Mouse (Mus musculus) embryonic facial prominence, embryonic 12.5 days (tissue): ENCODE results near the gene Vwa2. TPM values are rescaled to one million over a fixed set of nuclear protein-coding genes. Genes with fewer than 3 reads are reported as not detected.

Experiments used
- ATAC-seq: fragments of 200-750 bp; cut with Nextera tagmentation; 2 replicates; pipeline ENCODE4 v1.8.0; 2017; ENCODE audit not compliant: insufficient number of reproducible peaks, insufficient read depth, low FRiP score, low TSS enrichment
- H3K27ac ChIP-seq: fragments of 300-500 bp; sonication (generic); 2 replicates; pipeline ENCODE4 v1.5.1; 2016; ENCODE audit warnings: mild to moderate bottlenecking
- H3K27me3 ChIP-seq: fragments of 300-500 bp; sonication (generic); 2 replicates; pipeline ENCODE4 v1.6.1; 2016; ENCODE audit warnings: mild to moderate bottlenecking, moderate library complexity
- H3K36me3 ChIP-seq: fragments of 300-500 bp; sonication (generic); 2 replicates; pipeline ENCODE4 v1.6.1; 2016; ENCODE audit warnings: mild to moderate bottlenecking
- H3K4me1 ChIP-seq: fragments of 300-500 bp; sonication (generic); 2 replicates; pipeline ENCODE4 v1.6.1; 2016
- H3K4me2 ChIP-seq: fragments of 300-500 bp; sonication (generic); replicated peaks from 2 replicates; pipeline ENCODE4 v1.6.1; 2016; ENCODE audit warnings: mild to moderate bottlenecking, moderate library complexity
- H3K4me3 ChIP-seq: fragments of 300-500 bp; sonication (generic); 2 replicates; pipeline ENCODE4 v1.5.1; 2016; ENCODE audit warnings: mild to moderate bottlenecking
- H3K9ac ChIP-seq: fragments of 300-500 bp; sonication (generic); 2 replicates; pipeline ENCODE4 v1.6.1; 2016; ENCODE audit warnings: mild to moderate bottlenecking, moderate library complexity
- H3K9me3 ChIP-seq: fragments of 300-500 bp; sonication (generic); 2 replicates; pipeline ENCODE4 v1.6.1; 2016; ENCODE audit warnings: mild to moderate bottlenecking, moderate library complexity
- WGBS: fragments of 180-500 bp; shearing (Covaris S2); methylation state at CpG from one replicate; pipeline ENCODE4 v1.1.7; 2016; 5-methylcytosine and 5-hydroxymethylcytosine counted together
- polyA plus RNA-seq: library from polyadenylated mRNA; unstranded; fragments of >200 nt; fragmentation: Nextera tagmentation; extraction: Ambion mirVana; gene quantifications from 2 replicates; pipeline ENCODE4 v1.2.1, GENCODE M21; 2016

Vwa2 gene
- polyA plus RNA-seq, 1 experiment from 2014 or later, result 6.1 TPM

DNA sequence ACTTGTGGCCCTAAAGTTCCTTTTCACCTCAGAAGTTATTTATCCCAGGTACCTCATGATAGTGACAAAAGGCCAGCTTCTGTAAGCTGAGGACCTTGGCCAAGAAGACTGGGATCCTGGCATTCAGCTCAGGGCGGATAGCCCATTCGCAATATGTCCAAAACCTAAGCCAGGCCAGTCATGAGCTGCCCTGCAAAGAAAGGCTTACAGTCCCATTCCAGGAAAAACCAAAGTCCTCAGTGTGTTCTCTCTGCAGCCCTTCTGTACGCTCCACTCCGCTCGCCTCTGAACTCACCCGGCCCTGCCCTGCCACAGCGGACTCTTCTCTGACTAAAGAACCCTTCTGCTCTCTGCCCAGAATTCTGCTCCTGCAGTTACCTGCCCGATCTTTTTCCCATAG is 62.2 kb downstream of the Vwa2 start:
- H3K36me3 ChIP-seq, result no peaks in the 10 kb centered on the region
- H3K27me3 ChIP-seq, result no peaks in the 10 kb centered on the region
- ATAC-seq, result no peak
- no peaks in the 10 kb centered on the region for H3K4me1 ChIP-seq
- 90% methylated on average over 8 of the region's 8 CpGs for WGBS
- no peak overlapping the region for H3K4me2 ChIP-seq
- H3K9ac ChIP-seq, result no peak overlapping the region
- H3K27ac ChIP-seq, result no peak overlapping the region
- H3K9me3 ChIP-seq, result no peaks in the 10 kb centered on the region
- no peak overlapping the region for H3K4me3 ChIP-seq

DNA sequence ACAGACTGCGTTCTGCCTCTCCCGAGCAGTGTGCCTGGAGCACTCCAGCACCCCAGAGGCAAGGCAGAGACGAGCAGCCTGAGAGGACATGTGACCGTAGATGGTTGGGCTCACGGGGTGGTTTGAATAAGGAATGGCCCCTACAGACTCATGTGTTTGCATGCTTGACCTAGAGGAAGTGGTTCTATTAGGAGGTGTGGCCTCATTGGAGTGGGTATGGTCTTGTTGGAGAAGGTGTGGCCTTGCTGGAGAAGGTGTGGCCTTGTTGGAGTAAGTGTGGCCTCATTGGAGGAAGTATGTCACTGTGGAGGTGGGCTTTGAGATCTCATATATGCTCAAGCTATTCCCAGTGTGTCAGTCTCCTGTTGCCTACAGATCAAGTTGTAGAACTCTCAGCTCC is 63.9 kb downstream of the Vwa2 start:
- H3K9ac ChIP-seq, result no peak overlapping the region
- 88% methylated on average over 5 of the region's 5 CpGs for WGBS
- no peaks in the 10 kb centered on the region for H3K27me3 ChIP-seq
- H3K9me3 ChIP-seq, result no peaks in the 10 kb centered on the region
- H3K4me3 ChIP-seq, result no peak overlapping the region
- H3K36me3 ChIP-seq, result no peaks in the 10 kb centered on the region
- 0 out of 2 replicates have a peak, but pooled peaks have one; percentile 18 for ATAC-seq
- no peak overlapping the region for H3K4me2 ChIP-seq
- H3K4me1 ChIP-seq, result no peaks in the 10 kb centered on the region
- H3K27ac ChIP-seq, result no peak overlapping the region

DNA sequence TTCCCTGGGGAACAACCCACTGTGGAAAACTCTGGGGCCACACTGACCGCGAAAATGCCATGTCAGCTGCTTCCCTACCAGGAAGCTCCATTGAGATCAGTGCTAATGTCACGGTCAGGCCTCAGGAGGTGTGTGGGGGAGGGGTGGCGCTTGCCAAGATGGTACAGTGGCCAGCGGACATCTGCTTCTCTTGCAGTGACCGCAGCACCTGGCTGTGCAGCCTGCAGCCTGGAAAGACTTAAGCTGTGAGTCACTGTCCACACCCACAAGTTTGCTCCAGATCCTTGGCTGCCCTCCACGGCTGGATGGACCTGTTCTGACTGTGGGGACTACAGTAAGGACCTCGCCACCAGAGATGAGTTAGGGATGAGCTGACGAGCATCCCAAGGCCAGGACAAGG is 65.8 kb downstream of the Vwa2 start:
- Histone ChIP-seq H3K9ac (no peak overlapping the region), H3K9me3 (no peaks in the 10 kb centered on the region), H3K4me3 (no peak overlapping the region), H3K36me3 (no peaks in the 10 kb centered on the region), H3K4me1 (no peaks in the 10 kb centered on the region), H3K27me3 (no peaks in the 10 kb centered on the region), H3K4me2 (no peak overlapping the region), H3K27ac (no peak overlapping the region)
- WGBS, result 76% methylated on average over 9 of the region's 9 CpGs
- ATAC-seq, result no peak

DNA sequence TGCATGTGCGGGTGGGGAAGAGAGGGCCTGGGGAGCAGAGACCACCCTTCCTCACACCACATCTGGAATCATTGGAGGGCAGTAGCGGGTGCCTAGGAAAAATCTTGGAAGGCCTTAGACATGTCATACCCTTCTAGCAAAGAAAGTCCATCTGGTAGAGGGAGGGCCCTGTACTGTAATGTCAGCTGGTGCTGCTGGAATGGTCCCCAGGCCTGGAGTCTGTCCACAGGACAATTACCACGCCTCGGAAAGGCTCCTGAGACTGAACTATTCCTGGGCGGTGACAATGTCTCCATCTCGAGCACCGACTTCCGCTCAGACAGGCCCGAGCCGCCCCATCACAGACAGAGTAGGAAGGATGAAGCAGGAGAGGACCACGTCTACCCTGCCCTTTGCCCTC is 66.5 kb downstream of the Vwa2 start:
- ATAC-seq, result no peak
- H3K36me3 ChIP-seq, result no peaks in the 10 kb centered on the region
- H3K4me3 ChIP-seq, result no peak overlapping the region
- 91% methylated on average over 11 of the region's 11 CpGs for WGBS
- no peaks in the 10 kb centered on the region for H3K27me3 ChIP-seq
- H3K4me2 ChIP-seq, result no peak overlapping the region
- H3K27ac ChIP-seq, result no peak overlapping the region
- no peaks in the 10 kb centered on the region for H3K4me1 ChIP-seq
- H3K9me3 ChIP-seq, result no peaks in the 10 kb centered on the region
- H3K9ac ChIP-seq, result no peak overlapping the region

DNA sequence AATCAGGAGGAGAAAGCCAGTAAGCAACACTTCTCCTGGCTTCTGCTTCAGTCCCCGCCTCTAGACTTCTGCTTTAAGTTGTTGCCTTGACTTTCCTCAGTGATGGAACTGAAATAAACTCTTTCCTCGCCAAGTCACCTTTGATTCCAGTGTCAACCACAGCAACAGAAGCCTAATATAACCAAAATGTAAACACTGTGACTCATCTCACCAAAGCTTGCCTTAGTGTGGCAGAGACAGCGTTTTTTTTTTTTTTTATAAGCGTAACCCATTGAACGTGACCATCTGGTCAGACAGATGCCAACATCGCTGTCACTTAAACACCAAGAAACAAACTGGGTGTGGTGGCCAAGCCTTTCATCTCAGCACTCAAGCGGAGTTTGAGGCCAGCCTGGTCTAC is 68.2 kb downstream of the Vwa2 start:
- Histone ChIP-seq H3K36me3 (no peaks in the 10 kb centered on the region), H3K4me3 (no peak overlapping the region), H3K27ac (no peak overlapping the region), H3K9ac (no peak overlapping the region), H3K9me3 (no peaks in the 10 kb centered on the region), H3K4me1 (no peaks in the 10 kb centered on the region), H3K4me2 (no peak overlapping the region), H3K27me3 (no peaks in the 10 kb centered on the region)
- 91% methylated on average over 7 of the region's 7 CpGs for WGBS
- no peak for ATAC-seq

DNA sequence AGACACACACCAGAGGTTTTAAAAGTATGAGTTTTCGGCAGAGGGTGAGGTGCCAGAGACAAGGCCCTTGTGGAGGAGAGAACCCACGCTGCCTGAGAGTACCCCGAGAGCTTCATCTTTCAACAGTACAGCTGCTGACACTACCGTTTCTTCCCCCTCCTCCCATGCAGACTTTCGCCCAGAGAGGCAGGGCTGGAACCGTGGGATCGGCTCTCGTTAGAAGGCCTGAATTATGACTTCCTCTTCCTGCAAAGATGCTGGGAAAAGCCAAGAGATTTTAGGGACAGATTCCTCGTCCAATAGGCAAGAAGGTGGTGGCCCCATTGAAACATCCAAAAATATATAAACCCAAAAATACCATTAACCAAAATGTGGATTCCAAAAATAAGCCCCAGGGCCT is 70.2 kb downstream of the Vwa2 start:
- no peaks in the 10 kb centered on the region for H3K27me3 ChIP-seq
- no peak overlapping the region for H3K4me2 ChIP-seq
- H3K27ac ChIP-seq, result no peak overlapping the region
- WGBS, result 82% methylated on average over 9 of the region's 9 CpGs
- H3K9me3 ChIP-seq, result no peaks in the 10 kb centered on the region
- ATAC-seq, result no peak
- H3K9ac ChIP-seq, result no peak overlapping the region
- H3K4me3 ChIP-seq, result no peak overlapping the region
- no peaks in the 10 kb centered on the region for H3K36me3 ChIP-seq
- H3K4me1 ChIP-seq, result no peaks in the 10 kb centered on the region

DNA sequence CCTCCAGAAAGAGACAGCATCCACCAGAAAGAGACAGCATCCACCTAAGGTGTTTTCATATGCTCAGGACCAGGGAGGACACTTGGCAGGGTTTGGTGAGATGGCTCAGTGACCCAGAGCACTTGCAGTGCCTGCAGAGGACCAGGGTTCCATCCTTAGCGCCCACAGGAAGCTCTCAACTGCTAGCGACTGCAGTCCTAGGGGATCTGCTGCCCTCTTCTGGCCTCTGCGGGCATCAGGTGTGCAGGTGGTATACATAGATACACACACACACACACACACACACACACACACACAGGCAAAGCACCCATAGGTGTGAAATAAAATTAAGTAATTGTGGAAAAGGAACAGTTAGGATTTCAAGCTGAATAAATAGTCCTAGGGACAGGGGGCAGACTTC is 70.8 kb downstream of the Vwa2 start:
- no peak overlapping the region for H3K9ac ChIP-seq

DNA sequence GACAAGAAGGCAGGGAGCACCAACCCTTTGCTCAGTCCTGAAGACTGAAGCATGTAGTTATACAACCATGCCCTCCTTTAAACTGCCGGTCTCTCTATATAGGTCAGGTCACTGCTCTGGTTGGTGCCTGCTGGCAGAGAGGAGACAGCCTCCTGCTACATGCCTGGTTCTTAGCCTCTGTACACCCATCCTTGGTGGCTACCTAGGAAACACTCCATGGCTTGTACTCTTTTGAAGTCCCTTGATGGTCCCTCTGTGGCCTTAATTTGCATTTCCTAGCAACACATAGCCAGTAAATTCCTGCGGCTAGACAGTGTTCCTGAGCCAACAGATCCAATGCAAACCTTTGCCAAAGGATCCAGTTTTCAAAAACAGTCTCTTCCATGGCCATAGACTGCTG is 71.6 kb downstream of the Vwa2 start:
- Histone ChIP-seq H3K9me3 (no peaks in the 10 kb centered on the region), H3K4me1 (no peaks in the 10 kb centered on the region), H3K27ac (no peak overlapping the region), H3K4me2 (no peak overlapping the region), H3K9ac (no peak overlapping the region), H3K27me3 (no peaks in the 10 kb centered on the region), H3K36me3 (no peaks in the 10 kb centered on the region), H3K4me3 (no peak overlapping the region)
- 81% methylated on average over 2 of the region's 2 CpGs for WGBS
- ATAC-seq, result no peak

More for the DNA sequence above, 70.8 kb downstream of the Vwa2 start:
- Histone ChIP-seq H3K9me3 (no peaks in the 10 kb centered on the region), H3K27ac (no peak overlapping the region), H3K27me3 (no peaks in the 10 kb centered on the region), H3K4me3 (no peak overlapping the region), H3K36me3 (no peaks in the 10 kb centered on the region), H3K4me1 (no peaks in the 10 kb centered on the region), H3K4me2 (no peak overlapping the region)
- ATAC-seq, result no peak
- WGBS, result 98% methylated on average over 3 of the region's 3 CpGs

DNA sequence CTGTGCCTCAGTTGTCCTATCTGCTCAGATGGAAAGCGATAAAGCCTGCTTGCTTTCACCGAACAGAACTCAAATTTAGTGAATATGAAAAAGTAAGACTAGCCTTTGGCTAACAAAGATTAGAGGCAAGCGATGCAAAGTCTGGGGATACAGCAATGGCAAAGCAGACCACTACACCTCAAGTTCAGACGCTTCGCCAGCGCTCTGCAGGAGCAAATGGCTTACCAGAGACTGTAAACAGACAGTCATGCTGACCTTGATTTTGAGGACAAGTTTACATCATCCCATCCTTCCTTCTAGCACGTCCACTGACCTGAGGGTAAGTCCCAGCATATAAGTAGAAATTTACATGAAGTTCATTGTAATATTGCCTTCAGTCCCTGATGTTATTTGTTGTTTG is 72.2 kb downstream of the Vwa2 start:
- H3K36me3 ChIP-seq, result no peaks in the 10 kb centered on the region
- no peaks in the 10 kb centered on the region for H3K27me3 ChIP-seq
- no peak for ATAC-seq
- H3K4me2 ChIP-seq, result no peak overlapping the region
- H3K4me3 ChIP-seq, result no peak overlapping the region
- WGBS, result 89% methylated on average over 7 of the region's 7 CpGs
- H3K27ac ChIP-seq, result no peak overlapping the region
- H3K4me1 ChIP-seq, result no peaks in the 10 kb centered on the region
- no peak overlapping the region for H3K9ac ChIP-seq
- H3K9me3 ChIP-seq, result no peaks in the 10 kb centered on the region

GRCm38 (mm10) chr19:56946727-56947126 is 72.7 kb downstream of the Vwa2 start:
- H3K4me3 ChIP-seq, result no peak overlapping the region
- no peaks in the 10 kb centered on the region for H3K4me1 ChIP-seq
- H3K27ac ChIP-seq, result no peak overlapping the region
- no peak for ATAC-seq
- WGBS, result 82% methylated on average over 3 of the region's 3 CpGs
- H3K4me2 ChIP-seq, result no peak overlapping the region
- no peaks in the 10 kb centered on the region for H3K36me3 ChIP-seq
- no peak overlapping the region for H3K9ac ChIP-seq
- no peaks in the 10 kb centered on the region for H3K9me3 ChIP-seq
- no peaks in the 10 kb centered on the region for H3K27me3 ChIP-seq

DNA sequence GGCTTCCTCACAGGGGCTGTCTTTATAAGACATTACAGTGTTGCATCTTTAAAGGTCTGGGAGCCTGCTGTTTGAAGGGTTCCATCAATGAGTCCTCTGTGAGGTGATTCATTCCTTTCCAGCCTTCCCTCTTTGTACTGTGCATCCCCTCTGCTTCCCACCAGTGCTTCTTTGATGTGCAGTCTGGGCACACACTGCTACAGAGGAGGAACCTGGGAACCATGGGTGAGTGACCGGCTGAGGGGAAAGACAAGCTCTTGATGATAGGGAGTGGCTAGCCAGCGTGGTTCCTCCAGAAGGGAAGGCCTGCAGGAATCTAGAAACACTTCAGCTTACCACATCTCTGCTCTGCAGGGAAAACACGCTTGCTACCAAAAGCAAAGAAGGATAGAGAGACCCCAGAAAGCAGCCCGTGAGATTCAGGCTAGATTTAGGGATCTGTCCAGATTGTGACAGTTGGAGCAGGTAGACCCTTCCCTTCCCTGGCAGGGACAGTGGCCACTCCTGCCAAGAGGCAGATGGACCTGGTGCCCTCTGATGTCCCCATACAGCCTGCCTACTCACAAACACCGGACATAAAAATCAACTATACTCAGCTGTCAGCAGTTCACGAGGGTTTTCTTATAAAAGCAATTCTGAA is 74.0 kb downstream of the Vwa2 start:
- Histone ChIP-seq H3K4me3 (no peak overlapping the region), H3K36me3 (no peaks in the 10 kb centered on the region), H3K27me3 (no peaks in the 10 kb centered on the region), H3K4me1 (no peaks in the 10 kb centered on the region), H3K4me2 (no peak overlapping the region), H3K9me3 (no peaks in the 10 kb centered on the region), H3K27ac (no peak overlapping the region), H3K9ac (no peak overlapping the region)
- 67% methylated on average over 6 of the region's 6 CpGs for WGBS
- no peak for ATAC-seq

DNA sequence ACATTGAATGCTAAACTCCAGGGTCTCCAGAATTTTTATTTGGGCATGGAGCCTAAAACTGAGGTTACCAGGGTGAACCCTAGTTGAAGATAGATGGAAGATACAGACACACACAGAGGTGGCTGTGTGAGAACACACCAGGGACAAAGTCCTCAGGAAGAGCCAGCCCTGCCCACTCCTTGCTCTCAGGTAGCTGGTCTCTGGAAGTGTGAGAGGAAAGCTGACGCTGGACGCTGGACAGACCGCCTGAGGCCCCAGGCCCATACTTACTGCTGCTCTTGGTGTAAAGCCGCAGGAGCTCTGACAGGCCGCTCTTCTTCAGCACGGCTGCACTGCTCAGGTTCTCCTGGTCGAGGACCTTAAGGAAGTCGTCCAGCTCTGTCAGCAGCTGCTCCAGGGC is 75.8 kb downstream of the Vwa2 start:
- H3K9me3 ChIP-seq, result no peaks in the 10 kb centered on the region
- no peak overlapping the region for H3K27ac ChIP-seq
- H3K36me3 ChIP-seq, result no peaks in the 10 kb centered on the region
- ATAC-seq, result no peak
- 72% methylated on average over 8 of the region's 8 CpGs for WGBS
- H3K4me3 ChIP-seq, result no peak overlapping the region
- H3K27me3 ChIP-seq, result no peaks in the 10 kb centered on the region
- H3K4me2 ChIP-seq, result no peak overlapping the region
- H3K9ac ChIP-seq, result no peak overlapping the region
- H3K4me1 ChIP-seq, result no peaks in the 10 kb centered on the region

- Histone ChIP-seq H3K9me3 (no peaks in the 10 kb centered on the region), H3K27ac (no peak overlapping the region), H3K4me3 (no peak overlapping the region), H3K4me1 (no peaks in the 10 kb centered on the region), H3K27me3 (no peaks in the 10 kb centered on the region), H3K36me3 (no peaks in the 10 kb centered on the region), H3K4me2 (no peak overlapping the region), H3K9ac (no peak overlapping the region)
- no peak for ATAC-seq
- 72% methylated on average over 7 of the region's 7 CpGs for WGBS
Observed at GRCm38 (mm10) chr19:56950818-56951217, 76.8 kb downstream of the Vwa2 start.
